Mouse (Mus musculus) liver, embryonic 14.5 days (tissue): ENCODE results near the gene Zbtb16. TPM values are rescaled to one million over a fixed set of nuclear protein-coding genes. Genes with fewer than 3 reads are reported as not detected.

Experiments used
- ATAC-seq: fragments of 200-750 bp; cut with Nextera tagmentation; 2 replicates; pipeline ENCODE4 v1.8.0; 2017; ENCODE audit warnings: moderate number of reproducible peaks, mild to moderate bottlenecking, moderate library complexity; ENCODE audit not compliant: insufficient read depth
- DNase-seq, 3 experiments: peaks; one replicate each; pipeline ENCODE4 v3.0.0-alpha.2; 2012 to 2013; ENCODE audit warnings: low read depth in 3 of 3, low spot score in 3 of 3
- H3K27ac ChIP-seq: fragments of 300-500 bp; sonication (generic); 2 replicates; pipeline ENCODE4 v1.5.1; 2014; ENCODE audit warnings: moderate library complexity, mild to moderate bottlenecking, control low read depth, inconsistent platforms
- H3K27me3 ChIP-seq: fragments of 300-500 bp; sonication (generic); 2 replicates; pipeline ENCODE4 v1.6.1; 2014; ENCODE audit warnings: mild to moderate bottlenecking, low read length, moderate library complexity; ENCODE audit not compliant: control insufficient read depth, insufficient read depth
- H3K36me3 ChIP-seq: fragments of 300-500 bp; sonication (generic); replicated peaks from 2 replicates; pipeline ENCODE4 v1.6.1; 2014; ENCODE audit warnings: low read depth; ENCODE audit not compliant: control insufficient read depth, insufficient read depth
- H3K4me1 ChIP-seq, 2 experiments: fragments of 200-500 bp in 1 of 2; fragments of 300-500 bp in 1 of 2; sonication (generic) in 1 of 2; replicated peaks; 2 replicates each; pipeline ENCODE4 v1.6.1; 2012 to 2014; ENCODE audit warnings: antibody characterized with exemption in 1 of 2, inconsistent platforms in 1 of 2, low read length in 1 of 2; ENCODE audit not compliant: control insufficient read depth in 2 of 2, insufficient read depth in 2 of 2
- H3K4me2 ChIP-seq: fragments of 300-500 bp; sonication (generic); 2 replicates; pipeline ENCODE4 v1.6.1; 2014; ENCODE audit warnings: low read depth, mild to moderate bottlenecking, control low read depth, moderate library complexity
- H3K4me3 ChIP-seq, 2 experiments: fragments of 200-500 bp in 1 of 2; fragments of 300-500 bp in 1 of 2; sonication (generic) in 1 of 2; 2 replicates each; pipeline ENCODE4 v1.5.1; 2012 to 2014; ENCODE audit warnings: low read depth in 2 of 2, low read length in 2 of 2, mild to moderate bottlenecking in 2 of 2, control low read depth in 1 of 2, inconsistent platforms in 1 of 2, moderate library complexity in 1 of 2; ENCODE audit not compliant: insufficient read depth in 1 of 2
- H3K9ac ChIP-seq: fragments of 300-500 bp; sonication (generic); replicated peaks from 2 replicates; pipeline ENCODE4 v1.6.1; 2014; ENCODE audit warnings: mild to moderate bottlenecking, control low read depth, moderate library complexity
- H3K9me3 ChIP-seq: fragments of 300-500 bp; sonication (generic); 2 replicates; pipeline ENCODE4 v1.6.1; 2016; ENCODE audit warnings: low read length, mixed read lengths; ENCODE audit not compliant: control insufficient read depth
- CTCF ChIP-seq: IDR thresholded peaks from 2 replicates; pipeline ENCODE4 v1.5.1; 2016; ENCODE audit warnings: antibody characterized with exemption, low read depth, control low read depth
- EP300 ChIP-seq: IDR thresholded peaks from 2 replicates; pipeline ENCODE4 v1.6.1; 2016; ENCODE audit warnings: antibody characterized with exemption, low read depth
- WGBS: fragments of 180-500 bp; shearing (Covaris S2); extraction: QIAGEN DNeasy Blood & Tissue Kit; methylation state at CpG from one replicate; pipeline ENCODE4 v1.1.7; 2014; ENCODE audit not compliant: insufficient replicate concordance; 5-methylcytosine and 5-hydroxymethylcytosine counted together
- polyA plus RNA-seq, 2 experiments: library from polyadenylated mRNA; depleted of rRNA in 1 of 2; stranded (reverse) in 1 of 2; unstranded in 1 of 2; fragments of >200 nt; fragmentation: Nextera tagmentation in 1 of 2; extraction: Ambion mirVana in 1 of 2; gene quantifications; 2 replicates each; pipeline versions ENCODE4 v1.2.1 to v1.2.3; 2012 to 2014

Gene Zbtb16
- polyA plus RNA-seq, 2 experiments = 0.26 to 0.30 TPM

DNA sequence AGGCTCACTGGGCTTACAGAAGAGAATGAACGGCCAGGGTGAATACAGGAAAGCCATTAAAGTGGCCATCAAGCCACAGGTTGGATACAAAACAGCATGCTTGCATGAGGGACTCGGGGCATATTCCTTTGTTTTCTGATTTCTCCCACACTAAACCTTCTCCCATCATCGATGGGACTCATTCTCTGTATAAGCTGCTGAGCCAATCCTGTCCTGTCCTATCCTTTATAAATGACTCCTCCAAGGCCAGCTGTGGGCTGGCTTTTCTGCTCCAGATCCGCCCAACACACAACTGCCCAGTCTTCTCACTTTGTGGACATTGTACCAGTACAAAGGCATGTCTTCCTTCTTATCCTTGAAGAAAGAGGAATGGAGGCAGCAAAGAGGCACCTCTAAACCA lies 134.7 kb downstream of the Zbtb16 start:
- Histone ChIP-seq H3K4me2 (no peak overlapping the region), H3K9ac (no peak overlapping the region), H3K9me3 (no peaks in the 10 kb centered on the region), H3K4me1 (no peaks in the 10 kb centered on the region; a peak in 1 of 4 replicates), H3K27me3 (no peaks in the 10 kb centered on the region), H3K4me3 (no peak overlapping the region), H3K36me3 (no peaks in the 10 kb centered on the region), H3K27ac (no peak overlapping the region)
- ATAC-seq (no peak), DNase-seq (no peak)
- TF ChIP-seq CTCF (no peak), EP300 (no peak)
- WGBS = 52% methylated on average over 4 of the region's 4 CpGs

GRCm38 (mm10) chr9:48700871-48701270 lies 135.2 kb downstream of the Zbtb16 start:
- no peaks in the 10 kb centered on the region; a peak in 1 of 4 replicates for H3K4me1 ChIP-seq
- DNase-seq (no peak), ATAC-seq (no peak)
- no peak overlapping the region for H3K27ac ChIP-seq
- no peaks in the 10 kb centered on the region for H3K9me3 ChIP-seq
- no peaks in the 10 kb centered on the region for H3K27me3 ChIP-seq
- 65% methylated on average over 8 of the region's 8 CpGs for WGBS
- H3K4me3 ChIP-seq = no peak overlapping the region
- TF ChIP-seq CTCF (no peak), EP300 (no peak)
- H3K4me2 ChIP-seq = no peak overlapping the region
- H3K36me3 ChIP-seq = no peaks in the 10 kb centered on the region
- H3K9ac ChIP-seq = no peak overlapping the region

DNA sequence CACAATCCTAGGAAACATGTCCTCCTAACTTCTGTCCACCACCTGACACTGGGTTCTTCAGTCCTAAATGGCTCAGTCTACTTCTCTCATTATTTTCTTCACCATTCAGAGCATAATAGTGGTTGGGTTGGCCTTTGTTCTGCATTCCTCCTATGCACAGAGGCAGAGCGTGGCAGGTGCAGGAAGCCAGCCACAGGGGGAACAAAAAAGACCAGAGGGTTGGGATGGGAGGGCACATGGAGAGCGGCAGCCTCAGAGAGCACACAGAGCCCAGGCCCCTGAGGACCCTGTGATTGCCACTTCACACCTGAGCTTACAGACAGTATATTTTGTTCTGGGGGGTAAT lies 138.6 kb downstream of the Zbtb16 start:
- no peak for ATAC-seq
- WGBS = 66% methylated on average over 2 of the region's 2 CpGs
- no peak for TF ChIP-seq CTCF

GRCm38 (mm10) chr9:48696731-48697469 lies 139.1 kb downstream of the Zbtb16 start:
- H3K4me1 ChIP-seq = no peaks in the 10 kb centered on the region
- H3K4me2 ChIP-seq = no peak overlapping the region
- no peaks in the 10 kb centered on the region for H3K9me3 ChIP-seq
- H3K4me3 ChIP-seq = no peak overlapping the region
- TF ChIP-seq EP300 (no peak), CTCF (no peak)
- no peak overlapping the region for H3K27ac ChIP-seq
- WGBS = 56% methylated on average over 12 of the region's 12 CpGs
- no peaks in the 10 kb centered on the region for H3K27me3 ChIP-seq
- no peaks in the 10 kb centered on the region for H3K36me3 ChIP-seq
- no peak for DNase-seq
- ATAC-seq = no peak
- H3K9ac ChIP-seq = no peak overlapping the region

More for the DNA sequence above, 138.6 kb downstream of the Zbtb16 start:
- Histone ChIP-seq H3K9me3 (no peaks in the 10 kb centered on the region), H3K36me3 (no peaks in the 10 kb centered on the region), H3K27me3 (no peaks in the 10 kb centered on the region), H3K9ac (no peak overlapping the region), H3K27ac (no peak overlapping the region), H3K4me2 (no peak overlapping the region), H3K4me1 (no peaks in the 10 kb centered on the region), H3K4me3 (no peak overlapping the region)
- DNase-seq = no peak

DNA sequence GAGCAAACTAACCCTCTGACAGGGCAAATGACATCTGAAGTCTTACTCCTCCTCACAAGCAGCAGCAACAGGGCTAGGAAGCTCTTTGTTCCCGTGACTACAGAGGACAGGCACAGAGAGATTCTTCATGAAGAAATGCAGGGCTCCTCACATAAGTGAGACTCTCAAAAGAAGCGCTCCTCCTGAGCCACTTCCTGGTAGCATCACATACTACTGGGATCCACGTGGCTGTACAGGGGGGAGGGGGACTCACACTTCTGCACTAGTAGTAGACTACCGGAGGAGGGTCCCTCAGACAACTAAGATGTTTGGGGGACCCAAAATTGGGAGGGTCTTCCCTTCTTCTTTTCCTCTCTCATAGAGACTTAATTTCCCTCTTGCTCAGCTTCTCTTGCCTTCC lies 139.7 kb downstream of the Zbtb16 start:
- DNase-seq (no peak), ATAC-seq (no peak)
- TF ChIP-seq EP300 = no peak
- TF ChIP-seq CTCF = no peak
- Histone ChIP-seq H3K9me3 (no peaks in the 10 kb centered on the region), H3K27ac (no peak overlapping the region), H3K36me3 (no peaks in the 10 kb centered on the region), H3K4me3 (no peak overlapping the region), H3K9ac (no peak overlapping the region), H3K4me1 (no peaks in the 10 kb centered on the region), H3K4me2 (no peak overlapping the region), H3K27me3 (no peaks in the 10 kb centered on the region)
- 59% methylated on average over 4 of the region's 4 CpGs for WGBS
